Mouse (Mus musculus) urinary bladder, postnatal 25 days (tissue): ENCODE data around the gene Misp.
A peak's percentile ranks its signal among the peaks of the same experiment; 100 is the strongest.

Experiments used
- DNase-seq: peaks from one replicate; pipeline ENCODE4 v3.0.0; 2022; ENCODE audit warnings: low spot score

Gene Misp

DNA sequence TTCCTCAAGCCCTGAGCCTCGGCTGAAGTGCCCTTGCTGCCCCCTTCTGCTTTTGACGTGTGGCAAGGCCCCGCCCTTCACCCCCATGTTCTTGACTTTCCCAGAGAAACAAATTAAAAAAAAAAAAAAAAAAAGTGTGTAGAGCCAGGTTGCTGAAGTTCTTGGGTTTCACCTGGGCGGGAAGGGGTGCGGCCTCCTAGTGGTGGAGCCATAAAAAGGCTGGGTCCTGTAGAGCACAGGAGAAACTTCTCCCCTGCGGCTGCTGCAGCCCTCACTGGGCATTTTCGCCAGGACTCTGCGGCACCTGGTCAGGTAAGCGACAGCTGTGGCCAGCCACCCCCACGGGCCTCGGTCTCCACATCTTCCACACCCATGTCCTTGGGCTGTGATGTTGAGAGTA is at the start of gene Misp:
Gene Misp, plus strand, starts transcription at position 208 of the 400 bp plus-strand sequence.
- no peak for DNase-seq

DNA sequence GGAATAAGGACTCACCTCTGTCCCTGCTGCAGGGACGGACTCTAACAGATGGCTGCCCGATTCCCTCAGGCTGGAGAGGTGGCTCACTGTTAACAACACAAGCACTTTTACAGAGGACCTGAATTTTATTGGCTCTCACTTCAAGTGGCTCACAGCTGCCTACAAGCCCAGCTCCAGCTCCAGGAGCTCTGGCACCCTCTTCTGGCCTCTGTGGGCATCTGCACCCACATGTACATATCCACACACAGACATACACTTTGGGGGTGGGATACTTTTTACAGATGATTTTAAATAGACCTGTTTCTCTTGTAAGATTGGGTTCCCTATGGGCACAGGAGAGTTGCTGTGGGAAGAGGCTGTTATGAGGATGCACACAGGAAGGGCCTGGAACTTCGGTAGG is 48.5 kb upstream of the Misp start:
- DNase-seq, result no peak

DNA sequence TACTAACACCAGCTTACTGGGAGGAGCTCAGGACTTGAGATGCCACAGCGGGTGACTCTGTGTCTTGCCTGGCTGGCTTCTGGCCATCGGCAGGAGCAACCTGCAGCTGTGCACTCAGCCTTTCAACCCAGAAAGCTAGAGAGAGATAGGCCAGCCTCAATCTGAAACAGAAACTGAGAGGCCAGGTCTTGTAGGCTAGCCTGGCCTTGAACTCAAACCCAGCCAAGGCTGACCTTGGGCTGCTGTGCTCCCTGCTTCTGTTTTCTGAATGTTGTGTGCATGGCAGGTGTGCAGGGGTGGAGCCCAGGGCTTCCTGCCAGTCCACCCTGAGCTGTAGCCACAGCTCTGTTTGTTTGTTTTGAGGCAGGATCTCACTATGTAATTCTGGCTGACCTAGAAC is 47.6 kb upstream of the Misp start:
- no peak for DNase-seq

DNA sequence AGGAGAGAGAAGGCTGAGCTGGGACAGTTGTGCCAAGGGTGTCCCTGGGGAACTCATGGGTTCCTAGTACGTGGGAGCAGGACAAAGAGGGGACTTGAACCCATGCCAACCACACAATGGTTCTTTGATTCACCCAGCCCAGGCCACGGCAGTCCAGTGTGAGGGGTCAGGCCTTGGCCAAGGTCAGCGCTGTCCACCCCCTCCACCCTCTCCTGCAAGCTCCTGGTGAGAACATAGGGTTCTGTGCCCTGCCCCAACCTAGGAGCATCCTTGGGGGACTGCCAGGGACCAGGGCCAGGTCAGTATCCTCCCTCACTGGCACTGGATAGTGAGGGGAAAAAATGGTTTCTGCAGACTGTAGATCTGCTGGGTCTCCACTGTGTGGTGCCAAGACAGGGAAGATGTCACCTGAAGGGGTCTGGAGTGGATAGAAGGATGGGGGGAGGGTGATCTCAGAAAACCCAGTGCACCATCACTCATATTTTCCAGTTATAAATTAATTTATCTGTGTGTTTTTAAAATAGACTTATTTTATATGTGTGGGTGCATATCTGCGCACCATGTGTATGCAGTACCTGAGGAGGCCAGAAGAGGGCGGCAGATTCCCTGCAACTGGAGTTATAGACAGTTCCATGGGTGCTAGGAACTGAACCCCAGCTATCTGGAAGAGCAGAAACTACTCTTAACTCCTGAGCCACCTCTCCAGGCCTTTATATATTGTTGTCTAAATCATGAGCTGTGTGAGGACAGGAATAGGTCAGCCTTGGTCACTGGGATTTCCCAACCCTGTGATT is 46.1 kb upstream of the Misp start:
- no peak for DNase-seq

DNA sequence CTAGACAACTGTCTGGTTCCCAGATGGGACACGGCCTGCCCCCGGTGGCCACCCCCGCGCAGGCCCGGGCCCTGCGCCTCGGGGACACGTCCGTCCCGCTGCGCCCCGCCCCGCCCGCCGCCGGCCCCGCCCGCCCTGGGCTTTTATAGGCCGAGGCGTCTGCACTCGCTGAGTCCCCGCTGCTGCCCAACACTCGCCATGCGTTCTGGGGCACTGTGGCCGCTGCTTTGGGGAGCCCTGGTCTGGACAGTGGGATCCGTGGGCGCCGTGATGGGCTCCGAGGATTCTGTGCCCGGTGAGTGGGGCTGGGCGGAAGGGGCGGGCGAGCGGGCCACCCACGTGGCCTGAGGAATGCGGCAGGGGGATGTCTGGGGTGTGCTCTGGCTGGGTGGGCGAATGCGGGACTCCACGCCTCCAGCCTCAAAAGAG is 43.7 kb upstream of the Misp start, which contains the start of gene Fstl3:
Gene Fstl3, plus strand, starts transcription at position 170 of the 429 bp plus-strand sequence.
- DNase-seq, result peak; percentile 47

DNA sequence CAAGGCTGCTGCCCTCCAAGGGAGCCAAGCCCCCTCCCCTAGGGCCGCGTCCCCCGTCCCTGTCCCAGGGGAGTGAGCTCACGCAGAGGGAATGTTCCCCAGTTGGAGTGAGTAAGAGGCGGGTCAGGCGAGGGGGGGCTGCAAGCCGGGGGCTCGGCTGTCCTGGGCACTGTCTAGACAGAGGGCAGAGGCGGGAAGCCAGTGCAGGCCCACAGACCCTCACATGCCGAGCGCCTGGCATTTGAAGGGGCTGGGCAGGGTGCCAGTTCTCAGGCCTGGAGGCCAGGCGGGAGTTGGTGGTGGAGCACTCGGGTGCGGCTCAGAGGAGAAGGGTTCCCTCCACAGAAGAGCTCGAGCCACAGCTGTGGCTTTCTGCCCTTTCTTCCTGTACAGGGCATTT is 42.8 kb upstream of the Misp start:
- peak; percentile 47 for DNase-seq

DNA sequence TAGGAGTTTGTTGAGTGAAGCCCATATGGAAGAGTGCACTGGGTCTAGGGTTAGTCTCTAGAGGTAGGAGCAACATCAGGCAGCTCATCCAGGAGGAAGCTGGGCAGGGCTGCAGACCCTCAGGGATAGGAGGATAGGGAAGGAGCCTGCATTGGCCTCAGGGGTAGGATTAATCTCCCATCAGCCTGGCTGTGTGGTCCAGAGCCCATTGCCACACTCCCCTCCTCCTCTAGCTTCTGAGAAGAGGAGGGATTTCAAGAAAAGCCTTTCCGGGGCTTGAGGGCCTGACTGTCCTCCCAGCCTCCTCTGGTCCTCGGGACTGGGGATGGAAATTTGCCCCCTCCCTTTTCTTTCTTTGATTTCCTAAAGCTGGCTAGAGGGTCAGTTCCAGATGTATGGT is 41.6 kb upstream of the Misp start:
- no peak for DNase-seq

DNA sequence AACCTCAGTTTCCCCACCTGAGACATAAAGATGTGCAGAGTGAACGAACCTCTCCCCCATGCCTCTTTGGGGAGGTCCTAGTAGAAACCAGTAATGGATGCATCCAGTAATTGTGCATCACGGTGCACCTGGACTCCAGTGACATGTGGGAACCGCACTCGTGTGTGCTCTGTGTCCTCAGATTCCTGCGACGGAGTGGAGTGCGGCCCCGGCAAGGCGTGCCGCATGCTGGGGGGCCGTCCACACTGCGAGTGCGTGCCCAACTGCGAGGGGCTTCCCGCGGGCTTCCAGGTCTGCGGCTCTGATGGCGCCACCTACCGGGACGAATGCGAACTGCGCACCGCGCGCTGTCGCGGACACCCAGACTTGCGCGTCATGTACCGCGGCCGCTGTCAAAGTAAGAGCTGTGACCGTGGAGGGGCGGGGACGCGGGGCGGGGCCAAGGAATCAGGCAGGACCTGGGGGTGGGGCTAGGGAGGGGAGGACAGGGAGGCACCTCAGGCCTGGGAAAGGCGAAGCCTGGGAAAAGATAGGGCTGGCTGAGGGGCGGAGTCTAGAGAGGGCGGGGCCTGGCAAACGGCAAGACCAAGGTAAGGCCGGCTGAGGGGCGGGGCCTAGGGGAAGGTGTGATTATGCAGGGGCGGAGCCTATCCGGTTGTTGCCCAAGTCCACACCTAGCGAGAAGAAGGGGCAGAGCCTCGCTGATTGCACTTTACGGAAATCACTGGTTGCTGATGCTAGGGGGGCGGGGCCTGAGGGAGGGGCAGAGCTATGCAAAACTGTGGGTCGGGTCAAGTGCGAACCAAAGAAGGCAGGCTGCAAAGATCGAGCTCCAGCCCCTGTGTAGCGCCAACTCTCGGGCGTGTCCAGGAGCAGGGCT is 40.8 kb upstream of the Misp start:
- DNase-seq, result peak; percentile 97

DNA sequence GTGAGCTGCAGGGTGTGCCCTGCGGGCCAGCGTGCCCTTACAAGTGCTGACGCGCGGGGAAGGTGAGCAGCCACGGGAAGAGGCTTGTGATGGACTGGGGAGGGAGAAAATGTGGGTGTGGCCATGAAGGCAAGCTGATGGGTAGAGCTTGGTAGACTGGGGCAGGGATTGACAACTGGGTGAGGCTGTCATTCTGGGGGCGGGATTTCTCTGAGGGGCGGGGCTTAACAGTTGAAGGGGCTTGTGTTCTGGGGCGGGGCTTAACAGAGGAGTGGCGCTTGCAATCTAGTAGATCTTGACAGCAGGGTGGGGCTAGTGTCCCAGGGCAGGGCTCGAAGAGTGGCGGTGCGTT is 40.1 kb upstream of the Misp start:
- no peak for DNase-seq

DNA sequence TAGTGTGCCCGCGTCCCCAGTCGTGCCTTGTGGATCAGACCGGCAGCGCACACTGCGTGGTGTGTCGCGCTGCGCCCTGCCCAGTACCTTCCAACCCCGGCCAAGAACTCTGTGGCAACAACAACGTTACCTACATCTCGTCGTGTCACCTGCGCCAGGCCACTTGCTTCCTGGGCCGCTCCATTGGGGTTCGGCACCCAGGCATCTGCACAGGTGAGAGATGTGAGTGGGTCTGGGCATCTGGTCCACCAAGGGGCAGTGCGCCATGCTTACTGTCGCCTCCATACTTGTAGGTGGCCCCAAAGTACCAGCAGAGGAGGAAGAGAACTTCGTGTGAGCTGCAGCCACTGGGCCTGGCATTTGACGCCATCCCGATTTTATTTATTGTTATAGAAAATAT is 39.6 kb upstream of the Misp start:
- DNase-seq, result no peak

DNA sequence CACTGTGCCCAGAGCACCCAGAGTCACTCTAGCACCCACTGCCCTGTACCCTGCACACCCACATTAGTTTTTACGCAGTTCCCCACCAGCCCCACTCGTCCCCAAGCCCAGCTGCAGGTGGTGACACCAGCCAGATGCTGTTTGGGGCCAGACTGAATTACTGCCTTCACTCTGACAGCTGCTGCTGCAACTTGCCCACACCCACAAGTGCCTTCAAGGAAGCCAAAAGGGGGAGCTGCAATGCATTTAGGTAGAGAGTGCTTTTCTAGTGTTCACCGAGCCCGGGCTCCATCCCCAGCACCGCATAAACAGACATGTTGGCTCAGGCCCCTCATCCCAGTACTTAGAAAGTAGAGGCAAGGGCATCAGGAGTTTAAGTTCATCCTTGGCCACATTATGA is 38.8 kb upstream of the Misp start:
- DNase-seq, result no peak

DNA sequence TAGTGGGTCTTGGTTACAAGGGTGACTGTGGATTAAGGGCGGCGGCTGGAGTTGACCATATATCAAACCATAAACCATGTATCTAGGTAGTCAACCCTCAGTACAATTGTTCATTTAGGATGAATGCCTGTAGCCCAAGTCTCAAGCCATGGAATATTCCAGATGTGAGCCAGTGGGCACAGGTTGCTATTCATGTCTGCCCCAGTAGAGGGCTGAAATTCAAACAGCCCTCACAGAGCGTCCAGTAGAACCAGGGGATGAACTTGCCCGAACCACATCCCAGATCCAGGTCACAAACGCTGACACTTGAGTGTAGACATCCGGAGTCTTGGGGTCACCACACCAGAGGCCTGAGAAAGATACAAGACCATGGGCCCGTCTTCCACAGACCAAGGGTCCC is 37.7 kb upstream of the Misp start:
- DNase-seq, result no peak

DNA sequence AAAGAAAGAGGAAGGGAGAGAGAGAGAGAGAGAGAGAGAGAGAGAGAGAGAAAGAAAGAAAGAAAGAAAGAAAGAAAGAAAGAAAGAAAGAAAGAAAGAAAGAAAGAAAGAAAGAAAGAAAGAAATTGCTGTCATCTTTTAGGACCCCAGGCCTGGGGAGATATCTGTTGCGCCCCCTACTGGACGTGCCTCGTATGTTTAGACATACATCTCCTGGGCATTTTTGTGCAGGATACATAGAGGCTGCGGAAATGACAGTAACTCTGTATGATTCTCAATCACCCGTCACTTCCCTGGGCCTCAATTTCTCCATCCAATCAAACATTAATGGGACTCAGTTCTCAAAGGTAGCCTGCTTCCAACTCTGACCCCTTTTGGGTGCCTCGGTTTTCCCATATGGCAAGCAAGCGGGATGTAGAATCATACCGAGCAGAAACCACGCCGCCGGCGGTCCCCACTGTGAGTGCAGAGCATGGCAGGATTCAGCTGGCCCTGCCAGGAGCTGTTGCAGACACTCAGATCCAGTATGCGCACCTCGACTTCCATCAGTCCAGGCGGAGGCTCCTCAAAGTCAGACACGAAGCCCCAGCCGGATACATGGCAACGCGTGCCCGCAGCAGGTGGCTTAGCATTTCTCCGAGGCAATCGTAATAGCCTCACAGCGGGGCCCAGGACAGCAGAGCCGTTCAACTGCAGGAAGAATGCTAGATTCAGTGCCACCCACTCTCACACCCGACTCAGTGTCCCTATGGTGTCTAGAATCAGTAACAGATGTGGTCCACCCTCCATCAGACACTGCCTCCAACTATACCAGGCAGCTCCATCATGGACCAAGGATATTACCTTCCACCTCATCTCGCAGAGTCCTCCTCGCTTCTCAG is 36.6 kb upstream of the Misp start:
- DNase-seq, result no peak

DNA sequence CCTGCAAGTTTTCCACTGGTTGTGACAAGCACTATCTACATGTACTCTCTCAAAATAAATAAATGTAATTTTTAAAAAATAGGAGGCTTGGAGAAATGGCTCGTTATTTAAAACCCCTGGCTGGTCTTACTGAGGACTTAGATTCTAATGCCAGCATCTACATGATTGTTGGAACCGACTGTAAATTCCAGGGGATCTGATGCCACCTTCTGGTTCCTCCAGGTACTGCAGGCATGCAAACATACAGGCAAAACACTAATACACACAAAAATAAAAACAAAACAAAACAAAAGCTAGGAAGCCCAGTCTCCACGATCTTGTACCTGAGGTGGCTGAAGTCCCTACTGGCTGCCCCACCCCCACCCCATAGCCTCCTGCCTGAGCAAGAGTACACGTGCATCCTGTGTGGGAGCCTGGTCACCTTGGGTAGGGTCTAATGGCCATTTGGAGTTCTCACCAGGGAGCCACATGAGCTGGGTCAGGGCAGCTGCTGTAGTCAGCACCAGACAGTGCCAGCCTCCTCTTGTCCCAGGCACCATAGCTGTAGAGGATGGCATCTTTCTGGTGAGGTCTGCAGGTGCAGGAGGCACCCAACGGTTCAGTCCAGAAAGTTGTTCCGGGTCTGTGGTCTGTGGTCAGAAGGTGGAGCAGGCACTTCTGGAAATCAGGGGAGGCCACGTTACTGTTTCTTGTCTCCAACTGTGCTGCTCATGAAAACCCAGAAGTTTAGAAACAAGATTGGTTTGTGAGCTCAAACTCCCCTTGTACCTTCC is 32.2 kb upstream of the Misp start:
- peak; percentile 74 for DNase-seq

DNA sequence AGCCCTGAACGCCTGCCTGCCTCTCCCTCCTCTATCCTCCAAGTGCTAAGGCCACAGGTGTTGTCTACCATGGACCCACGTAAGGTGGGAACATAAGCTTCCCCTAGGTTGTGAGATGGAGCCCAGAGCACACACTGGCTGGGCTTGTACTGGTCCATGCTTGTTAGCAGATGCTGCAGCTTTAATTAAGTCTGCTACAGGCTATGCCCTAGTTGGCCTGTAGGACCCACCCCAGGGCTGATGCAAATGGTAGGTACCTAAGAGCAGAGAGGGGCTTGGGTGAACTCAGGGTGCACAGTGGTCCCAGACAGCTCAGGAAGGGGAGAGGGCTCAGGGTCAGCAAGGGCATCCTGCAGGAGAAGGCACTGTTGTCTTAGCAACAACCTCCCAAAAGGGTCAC is 31.2 kb upstream of the Misp start:
- no peak for DNase-seq

DNA sequence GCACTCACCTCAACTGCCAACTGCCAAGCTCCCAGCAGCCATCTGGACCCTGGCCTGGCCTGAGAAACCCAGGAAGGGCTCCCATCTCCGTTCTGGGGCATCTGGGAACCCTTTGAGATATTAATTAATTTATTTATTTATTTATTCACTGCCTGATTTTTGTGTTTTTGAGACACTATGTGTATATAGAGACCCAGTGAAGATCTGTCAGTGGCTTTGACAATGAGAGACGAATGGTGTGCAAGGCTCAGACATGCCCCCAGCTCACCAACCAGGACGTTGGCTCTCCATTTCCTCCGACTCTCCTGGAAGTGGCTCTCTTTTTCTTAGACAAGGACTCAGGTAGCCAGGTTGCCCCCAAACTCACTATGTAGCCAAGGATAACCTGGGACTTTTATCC is 29.9 kb upstream of the Misp start, which contains the start of gene Prss57:
Gene Prss57, minus strand, starts transcription at position 101 of the 400 bp plus-strand sequence.
- DNase-seq, result no peak

DNA sequence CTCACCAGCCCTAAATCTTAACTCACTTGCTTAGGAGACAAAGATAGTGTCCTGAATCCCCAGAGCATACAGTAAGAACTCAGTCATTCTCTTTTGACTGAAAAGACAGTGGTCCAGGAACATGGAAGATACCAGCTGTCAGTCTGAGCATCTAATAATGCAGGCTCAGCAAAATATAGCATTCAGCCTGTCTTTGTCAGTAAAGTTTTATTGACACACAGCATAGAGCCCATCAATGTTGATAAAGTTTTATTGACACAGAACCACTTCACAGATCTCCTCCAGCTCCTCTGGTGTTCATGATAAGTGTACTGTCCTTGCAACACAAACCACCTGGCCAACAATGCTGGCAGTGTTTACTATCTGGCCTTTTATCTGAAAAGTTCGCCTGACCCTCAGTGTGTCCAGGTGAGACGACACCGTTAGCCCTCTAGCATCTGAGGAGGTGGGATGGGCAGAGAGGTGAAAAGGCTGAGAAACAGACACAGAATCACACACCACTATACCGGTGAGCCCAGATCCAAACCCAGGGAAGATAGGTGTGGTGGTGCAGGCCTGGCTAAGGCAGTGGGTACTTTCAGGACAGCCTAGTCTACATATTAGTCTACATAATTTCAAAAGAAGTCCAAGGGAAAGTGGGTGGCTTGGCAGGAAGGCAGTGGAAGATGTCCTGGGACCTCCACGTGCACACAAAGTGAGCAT is 28.3 kb upstream of the Misp start:
- no peak for DNase-seq

DNA sequence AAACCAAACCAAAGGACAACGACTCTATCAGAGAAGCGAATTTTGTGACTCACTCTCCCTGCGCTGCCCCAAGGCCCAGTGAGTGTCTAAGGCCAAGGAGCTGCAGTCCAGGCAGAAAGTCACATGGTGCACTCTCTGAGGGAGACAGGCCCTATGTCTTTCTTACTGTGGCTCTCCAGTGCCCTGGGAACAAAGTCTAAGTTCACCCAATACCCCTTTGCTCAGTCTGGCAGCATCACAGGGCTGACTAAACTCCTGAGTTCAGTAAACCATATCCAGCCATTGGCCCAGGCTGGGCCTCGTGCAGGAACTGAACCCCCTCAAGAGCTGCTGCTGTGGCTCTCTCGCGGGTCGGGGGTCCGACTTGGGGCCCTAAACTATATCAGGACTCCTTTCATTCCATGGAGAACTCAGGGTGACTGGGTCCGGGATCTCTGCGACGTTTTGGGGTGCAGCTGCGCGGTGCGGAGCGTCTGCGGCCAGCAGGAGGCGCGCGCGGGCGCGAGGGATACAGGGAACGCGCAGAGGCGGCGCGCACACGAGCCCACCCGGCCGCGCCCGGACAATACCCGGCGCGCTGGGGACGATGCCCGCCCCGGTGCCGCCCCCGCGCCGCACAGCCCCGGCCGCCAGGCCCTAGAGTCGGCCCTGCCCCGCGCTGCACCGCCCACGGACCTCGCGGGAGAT is 27.6 kb upstream of the Misp start, which contains the start of gene Palm:
Gene Palm, plus strand, starts transcription at position 522 of the 687 bp plus-strand sequence.
- DNase-seq, result peak; percentile 82

DNA sequence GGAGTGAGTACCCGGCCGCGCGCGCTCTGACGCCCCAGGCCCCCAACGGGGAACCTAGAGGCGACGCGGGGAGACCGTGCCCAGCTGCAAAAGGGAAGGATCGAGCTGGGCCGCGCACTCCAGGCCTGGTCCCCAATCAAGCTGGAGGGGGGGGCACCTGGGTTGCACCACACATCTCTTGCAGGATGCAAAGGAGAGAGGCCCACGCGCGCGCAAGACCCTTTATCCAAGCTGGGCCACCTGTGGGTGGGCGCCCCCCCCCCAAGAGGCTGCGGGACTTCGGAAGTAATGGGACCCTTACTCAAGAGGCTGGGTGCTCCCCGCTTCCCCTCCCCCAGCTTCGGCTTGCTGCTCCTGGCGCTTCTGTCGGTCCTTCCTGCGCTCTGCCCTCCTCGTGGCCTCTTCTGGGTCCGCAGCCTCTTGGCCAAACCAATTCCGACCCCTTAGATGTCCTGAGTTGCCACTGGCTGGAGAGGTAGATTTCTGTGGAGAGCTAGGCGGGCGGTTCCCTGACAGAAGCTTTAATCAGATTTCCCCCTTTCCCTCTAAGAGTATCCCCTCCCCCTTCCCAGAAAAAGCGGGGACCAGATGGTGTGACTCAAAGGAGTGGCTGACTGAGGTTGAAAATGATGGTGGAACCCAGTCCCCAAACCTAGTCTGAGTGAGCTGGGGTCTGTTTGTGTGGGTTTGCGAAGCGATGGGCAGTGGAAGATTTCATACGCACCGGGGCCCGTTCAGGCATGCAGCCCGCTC is 26.9 kb upstream of the Misp start:
- no peak for DNase-seq
